Comparison of ENCODE assay signal across 9 mouse cellular contexts in the genomic region with DNA sequence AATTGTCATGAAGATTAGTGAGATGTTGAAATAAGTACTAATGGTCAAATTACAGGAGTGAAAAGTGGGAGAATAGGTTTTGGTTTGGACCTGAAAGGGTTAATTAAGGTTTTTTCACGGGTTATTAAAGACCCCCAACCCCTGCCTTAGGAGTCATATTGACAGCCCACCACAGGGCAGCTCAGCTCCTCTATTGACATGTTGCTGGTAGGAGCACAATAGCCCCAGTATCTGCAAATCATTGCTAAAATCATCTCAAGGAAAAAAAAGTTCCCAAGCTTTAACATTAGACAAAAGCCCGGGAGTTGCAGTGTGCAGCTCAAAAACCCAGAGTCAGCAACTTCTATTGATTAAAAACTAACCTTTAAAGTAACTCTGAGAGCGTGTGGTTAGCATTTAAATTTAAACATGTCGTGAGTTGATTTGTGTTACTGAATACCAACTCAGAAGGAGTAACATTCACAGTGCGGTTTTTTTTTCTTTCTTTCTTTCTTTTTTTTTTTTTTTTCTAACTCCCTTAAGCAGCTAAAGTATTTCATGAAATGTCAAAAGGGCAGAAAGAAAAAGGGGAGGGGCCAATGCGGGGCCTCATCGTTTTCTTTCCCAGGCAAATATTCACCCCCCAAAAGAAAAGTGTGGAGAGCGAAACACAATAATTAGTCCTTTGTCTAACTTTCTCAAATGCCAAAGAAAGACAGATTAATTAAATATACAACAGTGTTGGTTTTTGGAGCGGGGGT.
DNase-seq lines count a peak whose midpoint lies in the region; ATAC-seq and TF ChIP-seq lines count a peak whose summit lies in the region.
"Had no signal": no experiment of that assay in that cellular context is flagged by ENCODE, and none has a peak within 500 bp of the region (broad histone marks: within the 10 kb centered on the region; RNA-seq: fewer than 3 reads in every experiment).

No protein-coding gene starts in this region.

- no peaks in the 10 kb centered on the region for H3K9me3 ChIP-seq in lung, postnatal 0 days (ENCODE audit: low read length)
- no peaks in the 10 kb centered on the region for H3K9me3 ChIP-seq in midbrain, embryonic 10.5 days (replicated peaks)

- H3K9ac ChIP-seq in lung, postnatal 0 days (replicated peaks; ENCODE audit: low read depth), result no peak overlapping the region

- H3K27ac ChIP-seq in lung, postnatal 0 days (ENCODE audit: low read length), result peak overlapping the region; percentile 66; the same call in 1 of the 2 replicates
- H3K27ac ChIP-seq in midbrain, embryonic 10.5 days (replicated peaks), result peak overlapping the region; percentile 87

- H3K4me3 ChIP-seq in lung, postnatal 0 days (ENCODE audit: low read depth, low read length), result no peak overlapping the region
- peak overlapping the region; percentile 36 for H3K4me3 ChIP-seq in midbrain, embryonic 10.5 days

- DNase-seq in heart, adult 11 months, result peak; percentile 82
- no peak for DNase-seq in heart, postnatal 4 days
- DNase-seq in lung, postnatal 0 days (ENCODE audit: low spot score), result no peak
- no peak for DNase-seq in lung, postnatal 14 days
- peak; percentile 34 for DNase-seq in midbrain, embryonic 10.5 days (ENCODE audit: low spot score)
- DNase-seq in thymus, adult 18-20 months, result no peak
- no peak for DNase-seq in urinary bladder, postnatal 25 days (ENCODE audit: low spot score)

- no peaks in the 10 kb centered on the region for H3K36me3 ChIP-seq in lung, postnatal 0 days (ENCODE audit: insufficient read depth, low read length)
- no peaks in the 10 kb centered on the region for H3K36me3 ChIP-seq in midbrain, embryonic 10.5 days

- no peak for TF ChIP-seq CTCF in lung, postnatal 0 days (IDR thresholded peaks at IDR 0.05)

- H3K27me3 ChIP-seq in lung, postnatal 0 days (replicated peaks; ENCODE audit: insufficient read depth, low read length), result no peaks in the 10 kb centered on the region
- peaks cover 64% of the 10 kb centered on the region for H3K27me3 ChIP-seq in midbrain, embryonic 10.5 days (ENCODE audit: low read depth, poor library complexity, severe bottlenecking)

- H3K4me2 ChIP-seq in lung, postnatal 0 days (replicated peaks; ENCODE audit: low read depth, low read length), result no peak overlapping the region

- H3K4me1 ChIP-seq in lung, postnatal 0 days (ENCODE audit: insufficient read depth, low read depth, low read length), result peaks cover 8% of the 10 kb centered on the region
- peaks cover 72% of the 10 kb centered on the region for H3K4me1 ChIP-seq in midbrain, embryonic 10.5 days

- whole genome bisulfite sequencing in lung, postnatal 0 days, result 24% methylated on average over 9 of the region's 9 CpGs
- WGBS in midbrain, embryonic 10.5 days, result 21% methylated on average over 9 of the region's 9 CpGs

- ATAC-seq in lung, postnatal 0 days, result no peak
- no peak for ATAC-seq in erythroblast, adult 5-6 weeks (replicated peaks; ENCODE audit: low FRiP score, poor library complexity, severe bottlenecking)
- ATAC-seq: activated CD4-positive, CD25-positive, alpha-beta regulatory T cell, adult 4 months had no signal

- no peak for TF ChIP-seq EP300 in lung, postnatal 0 days (IDR thresholded peaks at IDR 0.05)

Comparison
In these comparisons a context has a peak if more than half of its experiments do, and no peak if none do; other contexts are left out.
1. DNase-seq: peak in heart, adult 11 months (single experiment) and midbrain, embryonic 10.5 days (single experiment); none in heart, postnatal 4 days (single experiment), lung, postnatal 0 days (single experiment), lung, postnatal 14 days (single experiment), thymus, adult 18-20 months (0 of 2) and urinary bladder, postnatal 25 days (single experiment).